Mouse (Mus musculus) cerebellum, adult 2 months (tissue): ENCODE data around the gene Tulp2.

ENCODE experiments used
- CTCF ChIP-seq: fragments of 200-500 bp; IDR thresholded peaks from 2 replicates; pipeline ENCODE4 v1.5.1; 2011; ENCODE audit warnings: low read depth, mild to moderate bottlenecking, control low read depth, low read length, moderate library complexity, borderline replicate concordance; ENCODE audit not compliant: insufficient read depth
- POLR2A ChIP-seq: fragments of 200-500 bp; IDR thresholded peaks from 2 replicates; pipeline ENCODE4 v1.6.1; 2011; ENCODE audit warnings: low read length, control low read depth, borderline replicate concordance; ENCODE audit not compliant: insufficient read depth

- TF ChIP-seq POLR2A (no peak), CTCF (no peak)
These were observed 69.8 kb downstream of the Tulp2 start for GRCm38 (mm10) chr7:45551512-45551883.
